Mouse (Mus musculus): ENCODE measurements around the gene Sh3gl2.

DNA sequence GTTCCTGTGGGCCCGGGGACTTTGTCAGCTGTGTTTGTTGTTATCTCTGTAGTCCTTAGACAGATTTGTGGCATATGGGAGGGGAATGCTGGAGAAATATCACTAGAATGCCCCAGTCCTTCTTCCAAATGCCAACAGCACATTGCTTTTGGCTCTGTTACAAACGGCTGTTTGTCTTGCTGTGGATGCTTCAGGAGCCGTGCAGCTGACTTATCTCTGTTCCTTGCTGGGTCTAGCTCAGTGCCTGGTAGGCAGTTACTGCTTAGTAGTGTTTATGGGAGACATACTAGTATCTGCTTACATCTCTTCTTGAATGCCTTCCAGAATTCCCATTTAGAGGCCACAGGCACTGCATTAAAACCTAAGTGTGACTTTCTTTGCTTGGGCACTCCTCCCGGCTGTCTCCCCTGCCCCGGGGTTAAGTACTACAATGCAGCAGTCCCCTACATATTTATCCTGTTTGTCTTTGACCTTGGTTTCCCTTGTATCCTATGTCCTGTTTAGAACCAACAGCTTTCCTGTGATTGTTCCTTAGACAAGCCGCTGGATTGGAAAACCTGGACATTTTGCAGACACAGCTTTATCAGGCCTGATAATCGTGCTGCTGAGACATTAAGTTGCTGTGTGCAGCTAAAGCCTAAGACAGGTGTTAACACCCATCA is 101.1 kb downstream of the Sh3gl2 start:
- TF ChIP-seq CTCF (IDR thresholded peaks at IDR 0.05; ENCODE audit: borderline replicate concordance, insufficient read depth, low read length) (no peak), POLR2A (IDR thresholded peaks at IDR 0.05; ENCODE audit: low read depth, low read length) (no peak)
